Mouse (Mus musculus): ENCODE data around the gene Cdk5r1. TPM values are rescaled to one million over a fixed set of nuclear protein-coding genes. Genes with fewer than 3 reads are reported as not detected.

Cdk5r1 gene
- polyA plus RNA-seq, 1 experiment from 2014 or later = 6.6 TPM

Other genes with a start within 250 kb of the Cdk5r1 start
- 3.2 and 4.0 TPM in 2 replicates for gene Rhbdl3, start 176.1 kb upstream of the Cdk5r1 start, polyA plus RNA-seq (2014; fragmentation: Nextera tagmentation; extraction: Ambion mirVana)
- 20.7 and 23.5 TPM in 2 replicates for gene 5730455P16Rik, start 99.0 kb upstream of the Cdk5r1 start, polyA plus RNA-seq (2014; fragmentation: Nextera tagmentation; extraction: Ambion mirVana)
- 370 and 383 TPM in 2 replicates for gene Zfp207, start 93.7 kb upstream of the Cdk5r1 start, polyA plus RNA-seq (2014; fragmentation: Nextera tagmentation; extraction: Ambion mirVana)
- 333 and 348 TPM in 2 replicates for gene Psmd11, start 48.4 kb upstream of the Cdk5r1 start, polyA plus RNA-seq (2014; fragmentation: Nextera tagmentation; extraction: Ambion mirVana)

Measured in embryonic facial prominence, embryonic 11.5 days (tissue).